Mouse (Mus musculus) B cell, adult 62 days (primary cell): ENCODE data around the gene Taok1. TPM values are rescaled to one million over a fixed set of nuclear protein-coding genes. Genes with fewer than 3 reads are reported as not detected.

Experiments
- total RNA-seq: library from RNA; stranded (reverse); gene quantifications from 4 replicates; pipeline ENCODE4 v1.2.4, GENCODE M21; 2023

The Taok1 gene
- total RNA-seq, result 47.0 to 47.6 TPM (median 47.4 TPM) in 4 replicates

DNA sequence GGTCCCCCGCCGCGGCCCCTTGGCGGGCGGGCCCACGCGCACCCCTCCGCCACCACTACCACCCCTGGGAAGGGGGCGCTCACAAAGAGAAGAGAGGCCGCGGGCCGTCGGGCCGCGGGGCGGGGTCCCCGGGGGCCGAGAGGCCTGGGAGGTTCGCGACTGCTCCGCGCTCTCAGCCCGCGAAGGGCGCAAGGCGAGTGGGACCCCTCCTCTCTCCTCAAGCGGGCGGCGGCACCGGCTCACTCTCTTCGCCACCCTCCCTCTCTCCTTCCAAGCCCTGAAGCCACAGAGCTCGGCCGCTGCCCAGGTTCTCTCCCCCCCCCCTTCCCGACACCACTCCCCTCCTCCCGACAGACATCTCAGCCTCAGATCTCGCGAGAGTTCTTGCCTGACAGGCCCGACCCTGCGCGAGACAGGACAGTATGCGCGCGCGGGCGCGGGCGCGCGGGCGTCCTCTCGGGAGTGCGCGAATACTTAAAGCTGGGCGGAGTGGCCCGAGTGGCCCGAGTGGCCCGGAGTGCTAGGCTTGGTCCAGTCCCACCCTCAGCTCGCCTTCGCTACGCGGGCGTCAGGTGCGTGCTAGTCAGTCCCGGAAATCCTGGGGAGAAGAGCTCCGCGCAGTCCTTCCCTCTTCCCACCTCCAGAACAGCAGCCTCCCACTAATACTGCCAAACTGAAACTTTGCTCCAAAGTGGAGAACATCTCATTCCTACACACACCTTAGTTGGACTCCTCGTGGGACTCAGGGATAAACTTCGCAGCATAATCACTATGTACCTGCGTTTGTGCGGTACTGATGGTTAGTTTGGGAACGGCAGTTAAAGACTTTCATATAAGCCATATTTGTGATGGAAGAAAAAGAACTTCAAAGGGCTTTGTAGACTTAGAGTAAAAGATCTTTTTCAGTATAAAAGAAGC is at the start of gene Taok1:
Gene Taok1 (minus strand): TSS at position 278 of the 918 bp plus-strand sequence.

DNA sequence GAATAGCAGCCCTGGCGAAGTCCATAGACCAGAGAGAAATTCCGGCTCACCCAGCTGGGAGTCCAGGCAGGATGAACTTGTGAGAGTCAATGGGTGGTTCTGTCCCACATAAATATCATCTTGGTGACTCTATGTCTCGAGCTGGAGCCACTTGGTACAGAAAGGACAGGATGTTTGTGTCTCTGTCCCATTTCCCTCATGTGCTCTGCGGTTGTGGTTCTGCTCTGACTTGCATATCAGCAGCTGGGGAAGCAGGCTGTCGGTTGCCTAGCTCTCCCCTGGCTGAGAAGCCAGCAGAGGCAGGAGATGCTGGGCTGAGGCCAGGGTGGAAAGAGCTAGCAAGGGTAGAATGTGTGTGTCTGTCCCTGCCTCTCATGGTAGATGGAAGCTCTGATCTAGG is 88.6 kb downstream of the Taok1 start, which contains the start of gene Gm10392:
Gene Gm10392 (minus strand): TSS at position 156 of the 400 bp plus-strand sequence.

DNA sequence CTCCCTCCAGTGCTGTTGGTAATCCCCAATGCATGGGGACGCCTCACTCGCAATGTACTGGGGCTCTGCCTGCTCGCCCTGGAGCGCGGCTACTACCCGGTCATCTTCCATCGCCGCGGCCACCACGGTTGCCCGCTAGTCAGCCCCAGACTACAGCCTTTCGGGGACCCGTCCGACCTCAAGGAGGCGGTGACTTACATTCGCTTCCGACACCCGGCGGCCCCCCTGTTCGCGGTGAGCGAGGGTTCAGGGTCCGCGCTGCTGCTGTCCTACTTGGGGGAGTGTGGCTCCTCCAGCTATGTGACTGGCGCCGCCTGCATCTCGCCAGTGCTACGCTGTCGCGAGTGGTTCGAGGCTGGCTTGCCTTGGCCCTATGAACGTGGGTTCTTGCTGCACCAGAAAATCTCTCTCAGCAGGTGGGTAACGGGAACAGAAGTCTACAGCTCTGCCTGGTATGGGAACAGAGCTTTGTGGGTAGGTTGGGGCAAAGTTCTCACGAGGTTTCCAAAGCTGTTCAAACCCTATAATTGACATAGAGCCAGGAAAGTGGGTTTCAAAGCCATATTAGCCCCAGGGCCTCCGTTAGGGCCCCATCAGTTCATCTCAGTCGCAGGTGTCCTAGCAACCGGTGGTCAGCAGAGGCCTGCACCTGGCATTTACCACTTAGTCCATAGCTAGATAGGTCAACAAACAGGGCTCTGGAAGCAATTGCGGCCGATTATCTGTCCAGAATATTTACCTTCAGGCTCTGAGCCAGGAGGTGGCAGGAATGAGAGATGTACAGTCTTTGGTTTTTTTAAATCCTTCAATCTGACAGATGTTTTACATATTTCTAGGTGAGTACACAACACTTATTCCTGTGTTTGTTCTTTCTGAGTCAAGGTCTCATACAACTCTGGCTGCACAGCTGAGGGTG is 91.7 kb downstream of the Taok1 start, which contains the start of gene Trp53i13:
Gene Trp53i13 (minus strand): TSS at position 344 of the 916 bp plus-strand sequence.

DNA sequence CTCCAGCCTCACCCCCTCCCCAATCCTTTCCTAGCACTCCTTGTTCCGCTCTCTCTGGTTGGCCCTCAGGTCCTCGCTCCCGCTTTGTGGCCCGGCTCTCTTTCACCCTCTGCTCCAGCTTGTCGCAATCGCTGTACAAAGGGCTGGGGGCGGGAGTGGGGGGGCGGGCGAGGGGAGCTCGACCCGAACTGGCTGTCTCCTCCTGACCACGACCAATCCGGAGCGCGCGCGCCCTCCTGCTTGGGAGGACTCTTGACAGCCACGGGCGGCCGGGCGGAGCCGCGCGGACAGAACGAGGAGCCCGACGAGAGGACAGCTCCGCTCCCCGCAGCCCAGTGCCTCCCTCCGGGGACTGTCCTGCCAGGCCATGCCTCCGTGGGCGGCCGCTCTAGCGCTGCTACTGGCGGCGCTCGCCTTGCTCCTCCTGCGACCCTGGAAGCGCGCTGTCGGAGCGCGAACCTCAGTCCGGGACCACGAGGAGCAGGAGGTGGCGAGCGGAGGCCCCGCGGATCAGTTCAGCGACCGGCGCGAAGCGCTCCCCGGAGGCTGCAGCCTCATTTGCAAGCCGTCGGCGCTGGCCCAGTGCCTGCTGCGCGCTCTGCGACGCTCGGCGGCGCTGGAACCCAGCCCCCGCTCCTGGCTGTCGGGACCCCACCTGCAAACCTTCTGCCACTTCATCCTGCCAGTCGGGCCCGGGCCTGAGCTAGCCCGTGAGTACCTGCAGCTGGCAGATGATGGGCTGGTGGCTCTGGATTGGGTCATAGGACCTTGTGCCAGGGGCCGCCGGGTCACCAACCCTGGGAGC is 92.6 kb downstream of the Taok1 start, which contains the start of gene Abhd15:
Gene Abhd15 (plus strand): TSS at position 290 of the 805 bp plus-strand sequence.

DNA sequence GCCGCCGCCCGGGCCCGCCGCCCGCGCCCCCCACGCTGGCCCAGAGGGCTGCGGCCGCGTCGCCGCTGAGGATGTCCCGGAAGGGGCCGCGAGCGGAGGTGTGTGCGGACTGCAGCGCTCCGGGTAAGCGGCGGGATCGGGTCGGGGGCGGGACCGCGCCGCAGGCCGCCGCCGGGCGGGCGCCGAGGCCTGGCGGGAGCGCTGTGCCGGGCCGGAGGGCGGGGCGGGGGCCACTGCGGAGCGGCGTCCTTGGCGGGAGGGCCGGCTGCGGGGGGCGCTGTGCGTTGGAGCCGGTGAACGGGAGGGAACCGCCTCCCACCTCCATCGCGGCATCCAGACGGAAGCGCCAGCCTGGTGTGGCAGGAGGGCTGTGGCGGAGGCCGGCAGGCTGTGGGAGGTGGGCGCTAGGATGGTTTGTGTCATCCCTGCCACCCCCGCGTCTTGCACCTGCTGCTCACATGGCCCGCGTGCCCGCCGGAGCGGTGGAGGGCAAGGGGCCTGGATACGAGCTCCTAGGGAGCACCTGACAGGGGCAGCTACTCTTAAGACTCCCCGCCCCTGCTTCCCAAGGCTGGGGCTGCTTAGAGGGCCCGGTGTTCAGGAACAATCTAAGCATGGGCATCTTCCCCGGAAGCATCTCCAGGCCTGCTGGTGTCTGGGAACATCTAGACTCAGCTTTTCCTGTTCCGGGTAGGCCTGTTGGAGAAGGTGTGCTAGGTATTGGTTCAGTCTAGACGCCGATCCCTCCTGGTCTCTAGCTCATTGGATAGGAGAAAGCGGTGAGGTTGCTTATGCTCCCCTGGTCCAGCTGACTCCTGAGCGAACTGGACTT is 113.9 kb downstream of the Taok1 start, which contains the start of gene Git1:
Gene Git1 (plus strand): TSS at position 51 of the 832 bp plus-strand sequence.

DNA sequence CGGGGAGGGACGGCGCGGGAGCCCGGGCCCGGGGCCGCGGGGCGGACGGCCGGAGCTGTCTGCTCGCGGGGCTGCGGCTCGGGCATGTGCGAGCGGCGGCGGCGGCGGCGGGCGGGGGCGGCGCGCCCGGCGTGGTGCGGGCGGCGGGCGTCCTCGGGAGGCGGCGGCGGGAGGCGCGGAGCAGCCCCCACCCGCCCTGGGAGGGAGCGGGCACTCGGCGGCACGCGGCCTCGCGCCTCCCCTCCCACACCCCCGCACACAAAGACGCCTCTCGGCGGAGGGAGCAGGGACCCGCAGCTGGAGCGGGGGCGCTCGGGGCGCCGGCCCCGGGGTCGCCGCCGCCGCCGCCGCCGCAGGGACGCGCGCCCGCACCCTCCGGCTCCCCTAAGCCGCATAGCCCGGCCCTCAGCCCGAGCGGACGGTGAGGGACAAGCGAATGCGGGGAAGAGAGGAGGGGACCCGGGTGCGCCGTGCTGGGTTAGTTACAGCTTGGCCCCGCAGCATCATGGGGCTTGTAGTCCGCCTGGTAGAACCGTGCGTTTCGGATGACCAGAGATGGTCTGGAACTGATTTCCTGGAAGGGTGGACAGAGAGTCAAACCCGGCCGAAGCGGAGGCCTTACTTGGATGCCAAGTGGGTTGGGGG is 117.9 kb downstream of the Taok1 start, which contains the start of gene Ankrd13b:
Gene Ankrd13b (minus strand): TSS at position 88 of the 645 bp plus-strand sequence.

Other genes with a start within 250 kb of the Taok1 start
- gene Coro6, start 145.4 kb downstream of the Taok1 start, total RNA-seq, result 0.39 to 0.66 TPM (median 0.50 TPM) in 4 replicates
- gene Ankrd13b, start 118.1 kb downstream of the Taok1 start, total RNA-seq, result 0.91 to 2.4 TPM (median 1.3 TPM) in 4 replicates
- 42.1 to 47.7 TPM (median 45.0 TPM) in 4 replicates for gene Git1, start 114.3 kb downstream of the Taok1 start, total RNA-seq
- gene Abhd15, start 92.7 kb downstream of the Taok1 start, total RNA-seq, result 0.27 to 1.1 TPM (median 0.56 TPM) in 4 replicates
- gene Trp53i13, start 91.8 kb downstream of the Taok1 start, total RNA-seq, result 5.0 to 12.0 TPM (median 8.4 TPM) in 4 replicates
- 0.44 to 0.55 TPM (median 0.54 TPM) in 3 of 4 replicates, not detected in the other for gene Gm10392, start 88.6 kb downstream of the Taok1 start, total RNA-seq
- gene Nufip2, start 78.3 kb upstream of the Taok1 start, total RNA-seq, result 103 to 110 TPM (median 108 TPM) in 4 replicates
- not detected in 4 replicates for gene Cryba1, start 117.5 kb upstream of the Taok1 start, total RNA-seq
- 112 to 134 TPM (median 121 TPM) in 4 replicates for gene Myo18a, start 155.4 kb upstream of the Taok1 start, total RNA-seq
- not detected in 4 replicates for gene Gm10277, start 179.9 kb upstream of the Taok1 start, total RNA-seq